Mouse (Mus musculus) MN1 (cell line): ENCODE data around the gene Agl.
A peak's percentile ranks its signal among the peaks of the same experiment; 100 is the strongest.
"Not testable (repeated sequence)": the region's sequence is repeated elsewhere in the genome, so short reads cannot be mapped to it uniquely, and the experiment has no call there.

Experiments
- DNase-seq: peaks from one replicate; pipeline ENCODE4 v3.0.0-alpha.2; 2016; ENCODE audit warnings: low spot score

The Agl gene

GRCm38 (mm10) chr3:116816674-116817215, 8.8 kb upstream of the Agl start:
- no peak for DNase-seq

GRCm38 (mm10) chr3:116815916-116816315, 8.0 kb upstream of the Agl start:
- no peak for DNase-seq

GRCm38 (mm10) chr3:116815305-116815797, 7.4 kb upstream of the Agl start:
- DNase-seq: no peak

GRCm38 (mm10) chr3:116812946-116813345, 5.0 kb upstream of the Agl start:
- no peak for DNase-seq

GRCm38 (mm10) chr3:116810351-116810750, 2.4 kb upstream of the Agl start:
- DNase-seq: not testable (repeated sequence)

- DNase-seq: no peak
Observed at GRCm38 (mm10) chr3:116809221-116809620, 1.3 kb upstream of the Agl start.

GRCm38 (mm10) chr3:116808507-116809217, 696 bp upstream of the Agl start:
- DNase-seq: no peak

GRCm38 (mm10) chr3:116805866-116806265, 2.1 kb downstream of the Agl start:
- DNase-seq: no peak

GRCm38 (mm10) chr3:116804746-116805285, 3.1 kb downstream of the Agl start:
- DNase-seq: no peak

- DNase-seq: peak; percentile 26
Observed at GRCm38 (mm10) chr3:116801755-116802154, 6.2 kb downstream of the Agl start.

- no peak for DNase-seq
Observed at GRCm38 (mm10) chr3:116798821-116799510, 9.0 kb downstream of the Agl start.

- DNase-seq: no peak
Observed at GRCm38 (mm10) chr3:116788851-116789250, 19.1 kb downstream of the Agl start.

GRCm38 (mm10) chr3:116786543-116786942, 21.4 kb downstream of the Agl start:
- no peak for DNase-seq

GRCm38 (mm10) chr3:116785820-116786219, 22.1 kb downstream of the Agl start:
- no peak for DNase-seq

GRCm38 (mm10) chr3:116784811-116785210, 23.2 kb downstream of the Agl start:
- no peak for DNase-seq

- no peak for DNase-seq
Observed at GRCm38 (mm10) chr3:116784290-116784689, 23.7 kb downstream of the Agl start.

GRCm38 (mm10) chr3:116776961-116777360, 31.0 kb downstream of the Agl start:
- DNase-seq: no peak

GRCm38 (mm10) chr3:116773836-116774235, 34.1 kb downstream of the Agl start:
- no peak for DNase-seq

- DNase-seq: peak; percentile 29
Observed at GRCm38 (mm10) chr3:116771597-116771996, 36.4 kb downstream of the Agl start.

- DNase-seq: peak; percentile 23
Observed at GRCm38 (mm10) chr3:116766963-116767362, 41.0 kb downstream of the Agl start.

GRCm38 (mm10) chr3:116752818-116753217, 55.1 kb downstream of the Agl start:
- no peak for DNase-seq

- DNase-seq: peak; percentile 41
Observed at GRCm38 (mm10) chr3:116751191-116751860, 56.6 kb downstream of the Agl start.
